Mouse (Mus musculus) embryonic stem cell, embryonic (primary cell): Measurements from ENCODE around the gene Lta.

Source experiments
- CTCF ChIA-PET, 4 experiments: fragments of 300-600 bp in 2 of 4; fragments of 350-600 bp in 2 of 4; sonication (Branson Sonifier 250); formaldehyde crosslinking; loops; one replicate each; lab custom pipeline; 2022; ENCODE audit warnings: inconsistent platforms in 2 of 4; lab: Charles Lee
- POLR2A ChIA-PET, 4 experiments: fragments of 300-600 bp in 2 of 4; fragments of 350-600 bp in 2 of 4; sonication (Branson Sonifier 250); formaldehyde crosslinking; loops; one replicate each; lab custom pipeline; 2022; ENCODE audit warnings: antibody characterized with exemption in 4 of 4, inconsistent platforms in 1 of 4; lab: Charles Lee

The Lta gene

DNA sequence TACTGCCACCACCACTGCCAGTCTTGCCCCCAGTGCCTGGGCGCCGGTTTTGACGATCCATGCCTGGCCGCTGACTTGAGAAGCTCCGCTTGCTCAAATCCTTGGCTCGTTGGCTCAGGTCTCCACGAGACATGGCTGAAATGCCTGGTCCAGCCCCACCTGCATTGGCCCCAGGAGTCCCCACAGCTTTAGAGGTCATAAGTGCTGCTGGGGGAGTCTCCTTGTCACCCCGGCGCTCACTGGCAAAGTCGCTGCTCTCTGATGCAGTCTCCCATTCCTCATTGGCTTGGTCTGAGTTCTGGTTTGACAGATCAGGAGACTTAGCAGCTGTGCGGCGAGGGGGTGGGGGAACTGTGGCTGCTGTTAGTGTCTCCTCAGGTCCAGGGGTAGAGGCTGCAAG, 49.7 kb downstream of the Lta start:
- POLR2A ChIA-PET = interaction anchor here (0.6 to 24.9 kb wide), 27 partner anchors 2 to 1909 kb away, joined by 3 to 561 read pairs (median 6); partner anchors contain the start of genes D17H6S53E (in 3 of the 4), Ddx39b (in 3 of the 4), Prrc2a (in 3 of the 4) and Apom (in 1 of the 4)
- CTCF ChIA-PET = interaction anchor here in 2 of 4 experiments (1.0 to 2.5 kb wide), 3 partner anchors 11 to 13 kb away, joined by 6 to 15 read pairs (median 8); no protein-coding TSS in a partner anchor

DNA sequence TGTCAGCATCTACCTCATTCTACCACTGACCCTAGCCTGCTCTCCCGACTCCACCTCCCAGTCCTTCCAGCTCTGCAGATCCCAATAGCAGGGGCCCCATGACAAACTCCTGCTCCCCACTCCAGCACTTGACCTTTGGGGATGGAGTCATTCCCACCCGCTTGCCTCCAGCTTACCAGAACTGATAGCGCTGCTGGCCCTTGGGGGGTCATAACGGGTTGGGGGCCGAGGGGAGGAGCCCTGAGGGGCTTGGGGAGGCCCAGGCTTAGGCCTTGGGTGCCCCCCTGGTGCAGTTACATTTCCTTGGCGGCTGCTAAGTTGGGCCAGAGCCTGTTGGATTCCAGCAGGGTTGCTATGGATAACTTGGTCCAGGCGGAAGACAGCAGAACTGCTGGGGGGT, 50.5 kb downstream of the Lta start:
- ChIA-PET CTCF (interaction anchor here in 2 of 4 experiments (1.7 to 2.5 kb wide), 2 partner anchors 12 to 14 kb away, joined by 6 to 15 read pairs (median 9); no protein-coding TSS in a partner anchor), POLR2A (interaction anchor here (0.6 to 24.9 kb wide), 25 partner anchors 3 to 735 kb away, joined by 3 to 561 read pairs (median 7); partner anchors contain the start of genes Ddx39b (in 4 of the 4), Prrc2a (in 3 of the 4), D17H6S53E (in 2 of the 4) and Apom (in 1 of the 4))

DNA sequence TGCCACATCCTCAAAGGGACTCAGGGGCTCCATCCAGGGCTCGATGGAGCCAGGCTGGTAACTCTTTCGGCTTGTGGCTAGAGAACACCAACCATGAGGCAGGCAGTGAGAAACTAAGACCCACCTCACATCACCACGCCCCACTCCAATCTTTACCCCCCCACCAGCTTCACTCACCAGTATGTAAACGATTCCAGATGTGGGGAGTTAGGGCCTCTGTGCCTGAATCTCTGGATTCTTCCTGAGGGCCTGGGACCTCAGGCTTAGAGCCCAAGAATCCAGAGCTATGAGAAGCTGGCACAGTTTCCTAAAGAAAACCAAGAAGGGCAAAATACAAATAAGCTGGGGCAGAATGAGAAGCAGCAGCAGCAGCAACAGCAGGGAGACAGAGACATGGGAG, 51.2 kb downstream of the Lta start:
- CTCF ChIA-PET = interaction anchor here in 1 of 4 experiments (2.4 kb wide), 1 partner anchor 15 kb away, joined by 15 read pairs; no protein-coding TSS in a partner anchor
- POLR2A ChIA-PET = interaction anchor here (0.6 to 24.9 kb wide), 18 partner anchors 3 to 736 kb away, joined by 3 to 561 read pairs (median 8); partner anchors contain the start of genes Ddx39b (in 3 of the 4) and Prrc2a (in 3 of the 4)
